Mouse (Mus musculus): ENCODE data around the gene Klhl26.

The Klhl26 gene

DNA sequence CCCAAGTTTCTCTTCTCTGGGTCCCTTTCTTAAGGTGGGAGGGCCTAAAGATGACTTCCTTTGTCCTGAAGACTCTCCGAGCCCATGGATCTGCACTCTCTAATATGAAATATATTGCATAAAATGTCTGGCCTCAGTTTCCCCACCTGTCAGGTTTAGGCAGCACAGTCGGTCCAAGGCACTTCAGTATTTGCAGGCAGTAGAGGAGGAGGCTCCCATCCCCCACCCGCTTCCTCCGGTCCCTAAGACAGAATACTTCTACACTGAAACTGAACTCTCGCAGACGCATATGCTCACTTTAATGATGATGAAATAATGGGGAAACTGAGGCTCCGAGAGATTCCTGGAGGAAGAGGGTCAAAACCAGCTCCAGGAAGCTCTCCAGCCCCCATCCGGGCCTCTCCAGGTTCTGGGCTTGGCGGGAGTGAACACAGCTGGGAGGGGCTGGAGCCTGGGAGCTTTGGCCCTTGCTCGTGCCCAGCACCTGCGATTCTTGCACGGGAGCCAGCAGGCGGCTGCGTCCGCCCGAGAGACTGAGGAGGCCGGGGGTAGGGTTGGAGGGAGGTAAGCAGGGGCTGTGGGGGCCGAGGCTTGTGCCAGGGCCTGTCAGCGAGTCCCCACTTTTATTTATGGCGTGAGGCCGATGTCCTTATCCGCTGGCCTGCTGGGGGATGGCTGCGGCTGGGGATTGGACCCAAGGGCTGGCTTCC, 25.2 kb upstream of the Klhl26 start:
- WGBS = 21% methylated on average over 23 of the region's 23 CpGs

DNA sequence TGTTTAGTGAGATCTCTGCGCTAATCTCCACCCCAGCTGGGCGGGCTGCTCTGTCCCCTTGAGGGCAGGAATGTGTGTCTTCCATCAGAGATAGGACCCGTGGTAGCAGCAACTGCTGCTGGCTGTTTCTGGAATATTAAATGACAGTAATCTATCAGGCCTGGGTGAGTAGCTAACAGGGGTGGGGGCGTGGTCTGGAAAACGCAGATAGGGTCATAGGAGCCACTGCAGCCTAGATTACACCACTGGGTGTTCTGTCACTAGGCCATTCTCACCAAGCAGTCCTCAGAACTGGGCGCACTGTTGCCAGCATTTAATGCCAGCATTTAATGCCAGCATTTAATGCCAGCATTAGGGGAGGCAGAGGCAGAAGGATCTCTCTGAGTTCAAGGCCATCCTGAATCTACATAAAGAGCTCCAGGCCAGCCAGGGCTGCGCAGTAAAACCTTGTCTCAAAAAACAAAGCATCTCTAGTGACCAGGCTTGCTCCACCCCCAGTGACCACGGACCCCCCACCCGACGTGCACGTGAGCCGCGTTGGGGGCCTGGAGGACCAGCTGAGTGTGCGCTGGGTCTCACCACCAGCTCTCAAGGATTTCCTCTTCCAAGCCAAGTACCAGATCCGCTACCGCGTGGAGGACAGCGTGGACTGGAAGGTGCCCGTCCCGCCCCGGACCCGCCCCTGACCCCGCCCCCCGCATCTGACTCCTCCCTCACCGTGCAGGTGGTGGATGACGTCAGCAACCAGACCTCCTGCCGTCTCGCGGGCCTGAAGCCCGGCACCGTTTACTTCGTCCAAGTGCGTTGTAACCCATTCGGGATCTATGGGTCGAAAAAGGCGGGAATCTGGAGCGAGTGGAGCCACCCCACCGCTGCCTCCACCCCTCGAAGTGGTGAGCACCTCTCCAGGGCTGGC, 23.9 kb upstream of the Klhl26 start:
- 21% methylated on average over 39 of the region's 39 CpGs for WGBS

DNA sequence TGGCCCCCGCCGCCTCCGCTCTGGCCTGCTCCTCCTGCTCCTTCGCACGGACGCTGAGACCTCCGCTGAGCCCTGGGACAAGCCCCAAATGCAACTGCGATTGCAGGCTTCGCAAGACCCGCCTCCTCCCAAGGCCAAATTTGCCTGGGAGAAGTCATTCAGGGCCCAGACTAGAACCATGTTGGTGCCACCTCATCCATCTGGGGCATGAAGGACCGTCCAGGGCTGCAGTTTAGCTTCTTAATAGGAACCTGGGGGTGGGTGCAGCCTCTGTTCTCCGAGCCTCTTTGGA, 18.9 kb upstream of the Klhl26 start:
- 59% methylated on average over 12 of the region's 12 CpGs for WGBS

DNA sequence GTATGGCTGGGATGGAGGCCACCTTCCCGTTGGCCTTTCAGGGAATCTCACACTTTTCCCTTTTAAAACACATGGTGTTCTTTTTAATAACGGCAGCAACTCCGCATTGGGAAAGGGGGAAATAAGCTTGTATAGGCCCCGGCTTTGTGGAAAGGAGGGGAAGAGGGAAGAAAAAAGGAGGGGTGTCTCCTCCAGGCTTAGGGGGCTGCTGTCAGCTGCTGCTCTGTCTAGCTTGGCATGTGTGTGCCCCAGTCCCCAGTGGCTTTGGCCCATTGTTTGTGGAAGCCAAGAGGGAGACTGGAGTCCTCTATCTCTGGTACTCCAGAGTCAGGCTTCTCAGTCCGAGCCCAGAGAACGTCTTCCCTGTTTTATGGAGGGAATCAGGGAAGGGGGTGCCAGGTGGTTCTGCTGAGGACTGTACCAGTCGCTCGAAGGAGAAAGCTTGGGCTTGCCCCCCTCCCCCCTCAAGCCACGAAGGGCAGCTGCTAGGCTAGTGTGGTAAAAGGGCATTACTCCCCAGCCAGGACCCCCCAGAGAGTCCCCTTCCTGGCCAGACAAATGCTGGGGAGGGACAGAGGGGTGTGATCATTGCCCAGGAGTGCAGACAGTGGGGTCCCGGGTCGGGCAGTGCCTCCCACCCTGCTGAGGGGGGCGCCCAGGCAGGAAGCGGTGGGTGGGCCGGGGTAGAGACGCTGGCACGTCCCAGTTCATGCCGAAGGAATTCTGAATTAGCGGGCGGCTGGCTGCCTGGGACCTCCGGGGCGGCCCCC, 18.4 kb upstream of the Klhl26 start:
- WGBS = 39% methylated on average over 21 of the region's 21 CpGs

DNA sequence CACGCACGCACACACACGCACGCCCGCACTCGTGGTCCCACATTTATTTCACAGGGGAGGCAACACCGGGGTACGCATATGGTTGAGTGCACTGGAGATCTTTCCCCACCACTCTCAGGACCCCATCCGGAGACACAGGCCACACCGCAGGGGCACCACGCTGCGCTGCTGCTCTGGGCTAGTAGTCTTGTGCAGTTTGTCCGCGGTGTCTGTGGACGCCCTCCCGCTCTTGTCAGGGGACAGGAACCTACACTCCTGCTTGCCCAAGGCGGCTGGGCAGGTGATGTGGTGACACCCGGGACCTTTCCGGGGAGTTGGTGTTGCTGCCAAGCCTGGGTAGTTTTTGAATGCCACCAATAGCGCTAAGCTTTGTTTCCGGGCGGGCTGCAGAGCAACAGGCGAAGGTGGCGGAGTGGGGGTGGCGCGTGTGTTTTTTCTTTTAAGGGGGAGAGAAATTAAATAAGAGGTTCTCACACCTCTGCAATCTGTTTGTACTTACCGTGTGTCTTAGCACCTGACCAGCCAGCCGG, 17.7 kb upstream of the Klhl26 start:
- 11% methylated on average over 28 of the region's 28 CpGs for WGBS

DNA sequence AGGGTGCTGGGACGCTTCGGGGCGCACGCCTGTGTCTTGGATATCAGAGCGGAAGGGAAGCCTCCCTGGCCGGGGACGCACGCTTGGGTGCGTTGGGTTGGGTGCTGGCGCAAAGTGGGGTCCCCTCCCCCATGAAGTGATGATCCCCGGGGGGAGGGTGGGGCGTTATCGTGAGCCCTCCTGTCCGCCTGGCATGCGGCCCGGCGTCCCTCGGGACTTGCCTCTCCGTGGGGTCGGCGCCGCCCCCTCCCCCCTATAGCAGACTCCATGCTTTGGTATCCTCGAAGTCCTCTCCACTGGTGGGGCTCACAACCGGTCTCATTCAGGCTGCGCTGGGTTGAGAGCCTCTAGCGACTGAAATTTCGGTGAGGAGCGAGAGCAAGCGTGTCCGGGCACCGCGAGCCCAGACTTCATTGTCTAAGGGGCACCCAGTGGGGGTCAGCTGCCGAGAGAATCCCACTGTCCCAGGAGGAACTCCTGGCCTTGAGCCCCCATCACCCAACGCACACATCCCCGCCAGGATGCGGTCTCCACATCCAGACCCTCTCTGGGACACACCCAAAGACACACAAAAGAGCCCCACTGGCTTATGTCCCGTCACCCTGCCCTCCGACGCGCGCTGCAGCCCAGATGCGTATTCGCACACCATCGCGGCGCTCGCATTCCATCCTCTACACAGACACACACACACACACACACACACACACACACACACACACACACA, 17.1 kb upstream of the Klhl26 start:
- WGBS = 2% methylated on average over 47 of the region's 47 CpGs

DNA sequence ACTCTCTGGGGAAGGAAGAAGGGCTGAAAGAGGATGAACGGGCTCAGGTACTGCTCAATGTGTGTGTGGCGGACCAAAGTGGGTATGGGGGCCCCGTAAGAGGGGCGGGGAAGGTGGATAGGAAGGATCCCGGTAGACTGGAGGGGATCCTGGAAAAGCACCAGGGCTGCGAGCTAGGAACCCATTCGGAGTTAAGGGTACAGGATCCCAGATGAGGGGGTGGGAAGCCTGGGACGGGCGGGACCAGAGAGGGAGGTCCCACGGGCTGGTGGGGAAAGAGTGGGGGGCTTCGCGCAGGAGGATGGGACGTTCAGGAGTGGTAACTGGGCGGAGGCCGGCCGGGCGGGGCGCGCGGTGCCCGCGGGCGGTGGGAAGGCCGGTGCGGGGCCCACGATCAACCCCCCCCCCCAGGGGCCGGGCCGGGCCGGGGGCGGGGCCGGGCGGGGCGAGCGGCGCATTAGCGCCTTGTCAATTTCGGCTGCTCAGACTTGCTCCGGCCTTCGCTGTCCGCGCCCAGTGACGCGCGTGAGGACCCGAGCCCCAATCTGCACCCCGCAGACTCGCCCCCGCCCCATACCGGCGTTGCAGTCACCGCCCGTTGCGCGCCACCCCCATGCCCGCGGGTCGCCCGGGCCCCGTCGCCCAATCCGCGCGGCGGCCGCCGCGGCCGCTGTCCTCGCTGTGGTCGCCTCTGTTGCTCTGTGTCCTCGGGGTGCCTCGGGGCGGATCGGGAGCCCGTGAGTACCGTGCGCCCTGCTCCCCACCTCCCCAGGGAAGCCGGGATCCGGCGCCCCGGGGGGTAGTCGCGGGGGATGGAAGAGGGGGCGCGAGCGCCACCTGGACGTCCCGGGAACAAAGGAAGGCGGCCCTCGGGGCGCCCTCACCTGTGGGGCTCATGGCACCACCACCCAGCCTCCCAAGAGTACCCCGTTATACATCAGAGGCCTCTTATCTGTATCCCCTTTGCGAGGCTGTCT, 16.2 kb upstream of the Klhl26 start, which contains the start of gene Crlf1:
Gene Crlf1 (plus strand): TSS at position 495 of the 977 bp plus-strand sequence.
- 2% methylated on average over 58 of the region's 93 CpGs for WGBS

DNA sequence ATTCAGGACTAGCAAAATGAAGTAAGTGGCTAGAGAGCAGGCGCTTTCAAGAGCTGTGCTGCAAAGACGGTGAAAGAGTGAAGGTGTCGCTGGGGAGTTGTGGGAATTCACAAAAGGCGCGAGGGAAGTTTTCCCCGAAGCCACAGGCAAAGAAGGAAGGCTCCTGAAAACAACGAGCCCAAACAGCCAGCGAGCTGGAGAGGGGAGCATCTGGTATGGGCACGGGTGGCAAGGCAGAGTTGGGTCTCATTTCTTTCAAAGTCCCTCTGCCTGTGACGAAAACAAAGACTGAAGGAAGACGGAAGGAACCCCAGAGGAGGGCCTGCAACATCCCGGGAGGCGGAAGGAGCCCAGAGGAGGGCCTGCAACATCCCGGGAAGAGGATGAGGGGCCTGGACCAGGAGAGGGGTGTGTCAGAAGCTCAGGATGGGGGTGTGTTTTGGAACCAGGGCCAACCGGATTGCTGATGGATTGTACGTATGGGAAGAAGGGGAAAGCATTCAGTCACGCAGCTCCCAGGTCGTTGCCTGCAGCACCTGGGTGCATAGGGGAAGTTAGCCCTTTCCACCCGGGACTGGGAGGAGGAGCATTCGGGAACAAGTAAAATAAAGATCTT, 14.2 kb upstream of the Klhl26 start:
- 9% methylated on average over 20 of the region's 20 CpGs for WGBS

DNA sequence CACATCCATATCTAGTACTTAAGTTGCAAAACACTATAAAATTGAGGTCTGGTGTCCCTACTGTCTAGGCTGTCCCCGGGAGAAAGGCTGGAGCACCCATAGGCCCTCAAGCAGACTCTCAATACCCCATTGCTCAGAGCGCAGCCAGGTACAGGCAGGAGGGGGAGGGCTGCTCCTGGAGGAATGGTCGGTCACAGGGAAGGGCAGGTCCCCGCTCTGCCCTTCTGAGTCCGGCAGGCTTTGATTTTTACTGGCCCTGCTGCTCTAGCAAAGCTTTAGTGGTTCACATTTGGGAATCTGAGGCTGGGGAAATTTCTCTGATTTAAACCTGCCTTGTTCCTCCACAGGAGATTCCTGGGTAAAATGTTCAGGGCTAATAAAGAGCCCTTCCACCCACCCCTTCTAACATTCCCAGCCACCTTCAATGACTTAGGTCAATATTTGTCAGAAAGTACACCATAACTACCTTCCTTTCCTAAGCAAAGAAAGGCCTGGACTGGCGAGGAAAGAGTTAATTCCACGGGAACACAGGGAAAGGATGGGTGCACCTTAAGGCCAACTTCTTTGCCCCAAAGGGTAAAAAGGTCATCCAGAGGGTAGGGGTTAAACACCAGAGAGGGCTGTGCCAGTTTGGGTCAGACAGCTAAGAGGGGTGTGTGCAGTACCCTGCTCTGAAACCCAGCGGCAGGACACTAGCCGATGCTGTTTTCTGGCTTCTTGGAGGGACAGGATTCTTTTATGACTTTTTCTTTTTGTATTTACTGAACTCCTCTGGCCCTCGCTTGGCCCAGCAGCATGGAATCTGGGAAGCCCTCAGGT, 13.5 kb upstream of the Klhl26 start:
- 43% methylated on average over 10 of the region's 10 CpGs for WGBS

DNA sequence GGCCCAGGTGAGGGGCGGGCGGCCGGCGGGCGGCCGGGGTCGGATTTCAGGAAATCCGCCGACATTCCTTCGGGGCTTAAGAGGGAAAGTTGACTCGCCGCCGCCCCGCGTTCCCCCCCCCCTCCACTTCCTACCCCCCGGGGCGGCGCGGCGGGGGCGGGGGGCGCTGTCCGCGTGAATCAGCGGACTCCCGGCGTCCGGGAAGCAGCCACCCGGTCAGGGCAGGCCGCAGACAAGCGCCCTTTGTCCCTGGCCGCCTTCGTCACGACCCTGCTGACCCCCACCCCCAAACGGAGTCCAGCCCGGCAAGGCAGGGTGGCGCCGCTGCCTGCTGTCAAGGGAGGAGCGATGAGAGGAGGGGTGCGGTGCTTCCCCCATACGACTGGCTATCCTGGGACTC, 12.8 kb upstream of the Klhl26 start:
- WGBS = 7% methylated on average over 37 of the region's 41 CpGs

DNA sequence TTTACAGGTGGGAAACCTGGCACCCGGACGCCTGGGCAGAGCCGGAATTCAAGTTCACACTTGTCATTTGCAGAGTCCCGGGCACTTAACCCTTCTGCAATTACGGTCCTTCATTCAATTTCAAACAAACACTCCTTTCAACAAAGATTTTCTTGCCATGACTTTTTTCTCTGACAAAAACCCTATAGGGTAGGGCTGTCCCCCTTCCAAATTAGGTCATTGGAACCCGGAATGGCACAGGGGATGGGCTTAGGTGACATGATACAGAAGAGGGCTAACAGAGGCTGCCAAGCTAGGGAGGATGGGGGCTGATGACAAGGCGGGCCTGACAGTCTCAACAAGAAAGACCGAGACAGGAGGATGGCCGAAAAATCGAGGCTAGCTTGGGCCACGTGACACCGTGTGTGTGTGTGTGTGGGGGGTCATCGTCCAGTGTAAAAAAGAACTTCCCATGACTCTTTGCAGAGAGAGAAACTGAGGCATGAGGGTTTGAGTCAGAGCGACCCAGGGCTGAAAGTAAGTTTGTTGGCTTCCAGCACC, 12.2 kb upstream of the Klhl26 start:
- 24% methylated on average over 14 of the region's 14 CpGs for WGBS

DNA sequence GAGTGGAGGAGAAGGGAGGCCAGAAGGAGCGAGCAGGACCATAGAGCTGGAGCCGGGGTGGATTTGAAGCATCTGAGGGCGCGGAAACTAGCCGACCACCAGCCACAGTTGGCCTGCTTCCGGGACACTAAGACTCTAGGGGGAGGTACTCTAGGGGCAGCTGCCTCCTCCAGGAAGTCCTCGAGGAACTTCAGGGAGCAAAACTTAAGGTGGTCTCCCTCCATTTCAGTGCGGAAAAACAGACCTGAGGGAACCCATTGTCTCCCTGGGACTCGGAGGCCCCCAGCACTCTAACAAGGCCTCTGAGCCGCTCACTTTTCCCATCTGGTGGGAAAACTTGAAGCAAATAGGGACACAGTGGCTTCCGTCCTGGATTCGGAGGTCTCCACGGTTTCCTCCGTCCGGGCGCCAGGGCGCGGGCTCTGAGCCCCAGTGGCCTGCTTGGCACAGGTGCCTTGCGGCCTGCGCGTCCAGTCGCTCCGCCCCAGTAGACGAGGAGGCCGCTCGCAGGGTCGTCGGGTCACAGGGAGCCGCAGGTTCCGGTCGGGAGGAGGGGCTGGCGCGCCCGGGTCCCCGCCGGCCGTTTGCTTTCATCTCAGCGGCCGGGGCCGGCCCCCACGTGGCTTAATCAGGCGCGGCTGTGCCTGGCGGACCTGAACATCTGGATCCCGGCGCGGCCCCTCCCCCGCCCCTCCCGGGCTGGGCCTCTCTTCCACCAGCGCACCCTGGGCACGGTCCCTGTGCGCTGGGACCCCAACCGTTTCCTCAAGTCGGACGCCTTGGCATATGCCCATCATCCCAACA, 11.4 kb upstream of the Klhl26 start:
- WGBS = 12% methylated on average over 55 of the region's 55 CpGs

DNA sequence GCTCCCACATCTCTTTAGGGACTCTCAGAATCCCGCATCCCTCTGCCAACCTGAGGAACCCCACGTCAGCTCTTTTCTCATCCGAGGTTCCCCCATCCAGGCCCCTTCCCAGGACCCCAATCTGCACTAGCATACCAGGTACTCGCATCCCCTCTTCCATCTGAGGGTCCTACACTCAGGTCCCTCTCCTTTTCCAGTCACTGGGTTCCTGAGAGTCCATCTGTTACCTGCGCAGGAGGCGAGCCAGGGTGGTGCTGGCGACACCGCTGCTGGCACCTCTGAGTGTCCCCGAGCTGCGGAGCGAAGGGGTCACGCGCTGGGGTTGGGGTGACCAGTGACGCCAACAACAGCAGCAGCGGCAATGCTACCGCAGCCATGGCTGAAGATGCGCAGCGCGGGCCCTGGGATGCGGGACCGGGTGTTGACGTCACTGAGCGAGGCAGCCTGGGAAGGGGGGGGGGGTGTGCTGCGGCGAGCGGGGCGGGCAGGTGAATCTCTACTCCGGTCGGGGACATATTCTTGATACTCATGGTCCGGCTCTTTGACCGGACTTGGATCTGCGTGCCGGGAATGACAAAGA, 10.3 kb upstream of the Klhl26 start, which contains the start of gene Tmem59l:
Gene Tmem59l (minus strand): TSS at position 418 of the 580 bp plus-strand sequence.
- 9% methylated on average over 33 of the region's 33 CpGs for WGBS

DNA sequence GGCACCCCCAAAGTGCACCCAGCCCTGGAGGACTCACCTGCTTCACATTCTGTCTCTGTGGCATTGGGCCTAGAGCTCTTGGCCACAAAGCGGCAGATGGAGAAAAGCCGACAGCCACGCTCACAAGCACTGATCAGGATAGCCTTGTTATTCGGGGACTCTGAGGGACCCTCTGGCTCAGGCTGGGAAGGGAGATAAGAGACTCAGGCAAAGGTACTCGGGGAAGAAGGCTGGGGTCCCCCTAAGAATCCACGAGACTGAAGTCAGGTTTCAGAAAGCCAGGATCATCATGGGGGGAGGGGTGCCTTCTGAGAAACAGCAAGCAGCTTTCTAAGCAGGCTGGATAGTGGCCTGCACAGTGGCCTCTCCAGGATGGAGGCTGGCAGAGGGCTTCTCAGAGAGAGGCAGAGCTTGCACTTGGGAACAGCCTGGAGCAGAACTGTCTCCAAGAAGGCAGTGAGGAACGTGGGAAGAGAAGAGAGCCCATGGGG, 9.5 kb upstream of the Klhl26 start:
- 47% methylated on average over 7 of the region's 7 CpGs for WGBS

DNA sequence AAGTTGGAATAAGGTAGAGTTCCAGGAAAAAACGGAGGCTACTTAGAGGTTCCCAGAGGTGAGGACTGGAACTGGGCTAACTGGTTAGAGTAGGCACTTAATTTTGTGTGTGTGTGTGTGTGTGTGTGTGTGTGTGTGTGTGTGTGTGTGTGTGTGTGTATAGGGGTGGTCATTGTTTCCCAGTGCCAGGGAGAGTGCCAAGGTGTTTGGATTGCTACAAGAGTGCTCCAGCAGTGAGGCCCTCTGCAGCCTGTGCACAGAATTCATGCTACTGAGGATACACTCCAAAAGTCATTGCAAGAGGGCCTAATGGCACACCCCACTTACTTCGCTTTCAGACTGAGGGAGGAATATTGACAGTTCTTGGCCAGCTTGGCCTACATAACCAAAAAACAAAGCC, 6.2 kb upstream of the Klhl26 start:
- WGBS = 76% methylated on average over 2 of the region's 2 CpGs

DNA sequence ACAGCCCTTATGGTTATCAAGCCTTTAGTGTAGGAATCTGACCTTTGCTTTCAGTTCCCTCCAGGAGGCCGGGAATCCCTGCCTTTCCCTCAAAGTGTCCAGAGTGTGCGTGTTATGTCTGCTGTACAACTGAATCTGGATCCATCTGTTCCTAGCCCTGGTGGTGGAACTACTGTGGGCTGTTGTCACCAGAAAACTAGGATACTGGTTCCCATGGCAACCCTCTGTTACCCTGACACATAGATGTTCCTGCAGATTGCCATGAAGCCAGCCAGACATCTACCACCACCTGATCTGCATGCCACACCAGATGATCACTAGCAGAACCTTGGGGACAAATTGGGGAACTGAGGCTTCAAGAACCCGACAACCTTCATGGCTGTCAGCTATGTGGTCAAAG, 5.1 kb upstream of the Klhl26 start:
- 53% methylated on average over 3 of the region's 3 CpGs for WGBS

Measured in cerebral cortex, adult 2 months (tissue).